Mouse (Mus musculus): ENCODE data around the gene Inf2.

The Inf2 gene

GRCm38 (mm10) chr12:112588426-112589256 lies at the start of gene Inf2:
TSS of gene Inf2 (plus strand) at chr12:112588784.
- peak; percentile 86 for DNase-seq

- no peak for DNase-seq
Observed at GRCm38 (mm10) chr12:112539466-112539965, 49.1 kb upstream of the Inf2 start.

- DNase-seq = no peak
Observed at GRCm38 (mm10) chr12:112540321-112540720, 48.3 kb upstream of the Inf2 start.

- DNase-seq = no peak
Observed at GRCm38 (mm10) chr12:112541483-112542091, 47.0 kb upstream of the Inf2 start.

GRCm38 (mm10) chr12:112542257-112542919 lies 46.2 kb upstream of the Inf2 start:
- no peak for DNase-seq

GRCm38 (mm10) chr12:112542920-112543300 lies 45.7 kb upstream of the Inf2 start:
- peak; percentile 76 for DNase-seq

- DNase-seq = no peak
Observed at GRCm38 (mm10) chr12:112543941-112544340, 44.6 kb upstream of the Inf2 start.

- DNase-seq = no peak
Observed at GRCm38 (mm10) chr12:112544946-112545701, 43.5 kb upstream of the Inf2 start.

GRCm38 (mm10) chr12:112546110-112546509 lies 42.5 kb upstream of the Inf2 start:
- no peak for DNase-seq

- no peak for DNase-seq
Observed at GRCm38 (mm10) chr12:112549287-112549686, 39.3 kb upstream of the Inf2 start.

- peak; percentile 91 for DNase-seq
Observed at GRCm38 (mm10) chr12:112551861-112552375, 36.7 kb upstream of the Inf2 start.

GRCm38 (mm10) chr12:112552520-112552919 lies 36.1 kb upstream of the Inf2 start:
- no peak for DNase-seq

GRCm38 (mm10) chr12:112554900-112555299 lies 33.7 kb upstream of the Inf2 start:
- no peak for DNase-seq

- no peak for DNase-seq
Observed at GRCm38 (mm10) chr12:112556531-112557060, 32.0 kb upstream of the Inf2 start.

- DNase-seq = no peak
Observed at GRCm38 (mm10) chr12:112557219-112557618, 31.4 kb upstream of the Inf2 start.

GRCm38 (mm10) chr12:112559231-112559630 lies 29.4 kb upstream of the Inf2 start:
- DNase-seq = no peak

GRCm38 (mm10) chr12:112559671-112560070 lies 28.9 kb upstream of the Inf2 start:
- DNase-seq = no peak

- DNase-seq = peak; percentile 17
Observed at GRCm38 (mm10) chr12:112560176-112560797, 28.3 kb upstream of the Inf2 start.

- DNase-seq = no peak
Observed at GRCm38 (mm10) chr12:112561163-112561562, 27.4 kb upstream of the Inf2 start.

GRCm38 (mm10) chr12:112562462-112562861 lies 26.1 kb upstream of the Inf2 start:
- no peak for DNase-seq

- no peak for DNase-seq
Observed at GRCm38 (mm10) chr12:112563011-112563410, 25.6 kb upstream of the Inf2 start.

- DNase-seq = no peak
Observed at GRCm38 (mm10) chr12:112570160-112570559, 18.4 kb upstream of the Inf2 start.

Measured in thymus, postnatal 25 days (tissue).